Mouse (Mus musculus): ENCODE measurements around the gene Ski.
"Not testable (repeated sequence)": the region's sequence is repeated elsewhere in the genome, so short reads cannot be mapped to it uniquely, and the experiment has no call there.

Ski gene

DNA sequence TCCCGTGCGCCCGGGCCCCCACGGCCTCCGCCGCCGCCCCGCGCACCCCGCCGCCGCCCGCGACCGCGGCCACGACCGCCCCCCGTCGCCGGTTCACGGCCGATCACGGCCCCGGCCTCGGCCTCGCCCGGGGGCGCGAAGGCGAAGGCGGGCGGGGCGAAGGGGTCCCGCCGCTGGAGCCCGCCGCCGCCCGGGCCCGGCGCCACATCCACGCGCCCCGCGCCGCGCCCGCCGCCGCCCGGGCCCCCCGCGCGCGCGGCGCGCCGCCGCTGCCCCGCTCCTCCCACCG lies at the start of gene Ski:
Ski (minus strand) TSS at position 41 of the 289 bp plus-strand sequence.
- DNase-seq (ENCODE audit: low spot score), result no peak

DNA sequence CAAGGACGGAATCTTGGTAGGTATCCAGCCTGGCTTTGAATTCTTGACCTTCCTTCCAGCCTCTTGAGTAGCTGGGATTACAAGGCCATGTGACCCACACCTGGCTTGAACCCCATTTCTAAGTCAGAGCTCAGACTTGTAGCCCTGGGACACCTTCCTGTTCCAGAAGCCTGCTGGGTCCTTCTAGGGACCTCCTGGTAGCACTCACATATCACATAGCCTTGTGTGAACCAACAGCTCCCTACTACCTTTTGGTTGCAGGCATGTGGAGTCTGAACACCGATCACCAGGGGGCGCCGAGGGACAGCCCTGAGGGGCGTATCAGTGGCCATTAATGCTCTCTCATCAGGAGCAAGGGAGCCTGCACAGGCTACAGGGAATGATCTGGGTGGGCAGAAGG lies 46.0 kb upstream of the Ski start:
- peak; percentile 77 for DNase-seq (ENCODE audit: low spot score)

DNA sequence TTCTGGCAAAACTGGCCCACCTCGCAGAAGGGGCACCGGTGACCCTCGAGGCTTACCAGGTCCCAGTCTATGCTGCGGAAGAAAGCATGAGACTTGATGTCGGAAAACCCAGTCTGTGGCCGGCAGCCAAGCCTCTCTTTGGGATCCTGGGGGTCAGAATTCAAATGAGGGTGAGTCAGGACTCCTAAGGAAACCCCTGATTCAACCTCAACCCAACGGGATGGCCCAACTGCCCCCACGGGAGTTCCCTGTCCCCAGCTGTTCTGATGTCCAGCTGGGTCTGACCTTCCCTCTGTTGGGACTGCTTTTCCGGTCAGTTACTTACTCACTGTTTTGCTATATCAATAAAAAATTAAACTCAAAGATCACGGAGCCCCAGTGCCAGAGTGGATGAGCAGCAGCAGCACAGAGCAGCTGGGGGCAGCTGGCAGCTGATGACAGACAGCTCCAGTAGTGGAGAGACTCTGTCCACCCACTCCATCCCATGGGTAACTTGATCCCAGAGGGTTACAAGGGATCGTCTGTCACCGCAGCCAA lies 45.3 kb upstream of the Ski start:
- DNase-seq (ENCODE audit: low spot score), result peak; percentile 56

DNA sequence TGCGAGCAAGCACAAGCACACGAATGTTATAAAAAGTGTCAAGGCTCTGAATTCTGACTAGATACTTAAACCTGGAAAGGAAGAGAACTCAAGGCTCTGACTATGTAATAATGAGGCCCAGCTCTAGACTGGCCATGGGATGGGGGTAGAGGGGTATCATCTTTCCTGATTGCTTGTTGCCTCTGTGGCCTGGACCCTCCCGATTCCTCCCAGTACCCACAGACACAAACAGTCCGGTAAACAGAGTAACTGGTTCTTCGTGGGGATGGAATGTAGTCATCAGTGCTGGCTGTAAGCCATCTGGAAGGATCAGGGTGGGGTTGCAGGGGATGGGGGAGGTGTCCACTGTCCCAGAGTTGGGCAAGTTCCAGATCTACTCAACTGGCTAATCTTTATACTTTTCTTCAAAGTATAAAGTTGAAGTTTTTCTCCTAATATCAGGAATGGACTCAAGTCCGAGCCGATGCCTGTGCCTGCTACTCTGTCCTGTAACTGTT lies 44.7 kb upstream of the Ski start:
- DNase-seq (ENCODE audit: low spot score), result no peak

- DNase-seq (ENCODE audit: low spot score), result no peak
These were observed 42.3 kb upstream of the Ski start for GRCm38 (mm10) chr4:155264521-155265321.

GRCm38 (mm10) chr4:155252253-155252652 lies 29.9 kb upstream of the Ski start:
- DNase-seq (ENCODE audit: low spot score), result no peak

GRCm38 (mm10) chr4:155251147-155251546 lies 28.8 kb upstream of the Ski start:
- no peak for DNase-seq (ENCODE audit: low spot score)

- peak; percentile 31 for DNase-seq (ENCODE audit: low spot score)
These were observed 28.1 kb upstream of the Ski start for GRCm38 (mm10) chr4:155250361-155251117.

GRCm38 (mm10) chr4:155249648-155250351 lies 27.4 kb upstream of the Ski start, which contains the start of gene Faap20:
Gene Faap20, plus strand, starts transcription at chr4:155249802.
- peak; percentile 91 for DNase-seq (ENCODE audit: low spot score)

GRCm38 (mm10) chr4:155249257-155249647 lies 26.9 kb upstream of the Ski start:
- DNase-seq (ENCODE audit: low spot score), result peak; percentile 99

GRCm38 (mm10) chr4:155248054-155248453 lies 25.7 kb upstream of the Ski start:
- DNase-seq (ENCODE audit: low spot score), result not testable (repeated sequence)

GRCm38 (mm10) chr4:155246691-155247105 lies 24.3 kb upstream of the Ski start:
- DNase-seq (ENCODE audit: low spot score), result no peak

DNA sequence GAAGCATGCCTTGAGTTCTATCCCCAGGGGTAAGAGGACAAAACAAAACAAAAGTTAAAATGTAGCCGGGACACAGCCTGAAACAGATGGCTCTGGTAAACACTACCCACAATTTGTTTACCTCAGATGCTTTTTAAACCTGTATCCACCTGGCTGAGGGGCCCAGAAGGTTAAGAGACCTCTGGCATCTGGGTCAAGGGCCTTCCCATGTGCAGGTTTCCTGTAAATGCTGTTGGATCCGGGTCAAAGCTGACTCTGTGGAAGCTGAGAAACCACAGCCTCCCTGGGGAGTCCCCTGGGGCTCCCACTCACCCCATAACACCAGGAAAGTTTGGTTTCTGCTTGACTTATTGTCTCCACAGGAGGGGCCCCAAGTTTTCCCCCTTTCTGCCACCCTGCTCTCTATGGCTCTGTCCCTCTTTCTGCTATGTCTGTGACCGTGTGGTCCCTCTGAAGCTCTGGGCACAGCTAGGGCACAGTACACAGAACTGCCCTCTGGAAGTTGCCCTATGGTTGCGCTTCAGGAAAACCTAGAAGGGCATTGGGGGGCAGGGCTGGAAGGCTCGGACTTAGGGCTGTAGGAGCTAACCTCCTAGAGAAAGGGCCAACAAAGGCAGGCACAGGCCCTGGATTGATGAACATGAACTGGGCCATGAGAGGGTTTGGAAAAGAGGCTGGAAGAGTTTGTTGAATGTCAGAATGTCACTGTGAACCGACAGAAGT lies 23.5 kb upstream of the Ski start:
- no peak for DNase-seq (ENCODE audit: low spot score)

DNA sequence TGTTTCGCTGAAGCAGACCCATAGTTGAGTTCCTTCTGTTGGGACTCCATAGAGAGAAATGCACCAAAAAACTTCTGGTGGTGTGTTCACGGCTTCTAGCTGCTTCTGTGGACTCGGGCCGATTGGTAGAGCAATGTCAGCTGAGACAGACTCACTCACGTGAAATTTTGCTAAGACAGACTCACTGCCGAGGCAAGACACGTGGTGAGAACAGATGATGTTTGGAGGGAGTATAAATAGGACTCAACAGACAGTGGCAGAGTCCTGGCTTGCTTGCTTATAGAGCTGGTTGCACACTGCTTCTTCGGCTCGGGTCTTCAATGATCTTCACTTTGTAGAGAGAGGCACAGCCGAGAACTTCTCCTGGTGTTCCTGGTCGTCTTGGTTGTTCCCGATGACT lies 20.8 kb upstream of the Ski start:
- DNase-seq (ENCODE audit: low spot score), result no peak

DNA sequence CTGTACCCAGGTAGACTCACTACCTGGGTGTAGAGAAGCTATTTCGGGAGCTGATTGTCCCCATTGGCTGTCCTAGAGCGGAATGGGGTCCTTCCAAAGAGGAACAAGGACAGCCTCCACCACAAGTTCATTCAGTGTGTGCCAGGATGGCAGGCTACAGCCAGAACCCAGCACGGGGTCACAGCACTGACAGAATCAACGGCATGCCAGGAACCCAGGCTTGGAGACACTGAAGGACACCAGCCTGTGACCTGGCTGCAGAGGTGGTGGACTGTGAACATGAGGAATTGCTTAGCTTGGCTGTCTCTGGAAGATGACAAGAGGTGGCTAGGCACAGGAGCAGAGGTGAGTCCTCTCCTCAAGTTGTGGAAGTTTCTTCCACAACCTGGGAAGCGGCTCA lies 19.9 kb upstream of the Ski start:
- no peak for DNase-seq (ENCODE audit: low spot score)

GRCm38 (mm10) chr4:155241789-155242188 lies 19.4 kb upstream of the Ski start:
- no peak for DNase-seq (ENCODE audit: low spot score)

DNA sequence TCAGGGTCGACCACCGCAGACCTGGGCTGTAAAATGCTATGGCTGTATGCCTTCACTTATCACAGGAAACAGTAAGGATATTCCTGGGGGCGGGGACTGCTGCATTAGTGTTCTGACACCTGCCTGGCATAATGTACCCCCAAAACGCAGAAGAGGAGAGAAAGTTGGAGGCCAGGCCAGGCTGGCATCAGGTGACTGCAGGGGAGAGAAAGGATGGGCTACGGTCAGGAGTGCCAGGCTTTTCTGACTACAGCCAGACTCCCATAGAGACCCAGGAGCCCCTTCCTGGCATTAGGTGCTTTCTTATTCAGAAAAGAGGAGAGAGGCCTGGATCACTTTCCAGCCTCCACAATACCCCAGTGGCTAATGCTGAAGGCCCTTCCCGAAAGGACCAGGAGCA lies 17.1 kb upstream of the Ski start:
- DNase-seq (ENCODE audit: low spot score), result no peak

- no peak for DNase-seq (ENCODE audit: low spot score)
These were observed 15.9 kb upstream of the Ski start for GRCm38 (mm10) chr4:155238276-155238675.

DNA sequence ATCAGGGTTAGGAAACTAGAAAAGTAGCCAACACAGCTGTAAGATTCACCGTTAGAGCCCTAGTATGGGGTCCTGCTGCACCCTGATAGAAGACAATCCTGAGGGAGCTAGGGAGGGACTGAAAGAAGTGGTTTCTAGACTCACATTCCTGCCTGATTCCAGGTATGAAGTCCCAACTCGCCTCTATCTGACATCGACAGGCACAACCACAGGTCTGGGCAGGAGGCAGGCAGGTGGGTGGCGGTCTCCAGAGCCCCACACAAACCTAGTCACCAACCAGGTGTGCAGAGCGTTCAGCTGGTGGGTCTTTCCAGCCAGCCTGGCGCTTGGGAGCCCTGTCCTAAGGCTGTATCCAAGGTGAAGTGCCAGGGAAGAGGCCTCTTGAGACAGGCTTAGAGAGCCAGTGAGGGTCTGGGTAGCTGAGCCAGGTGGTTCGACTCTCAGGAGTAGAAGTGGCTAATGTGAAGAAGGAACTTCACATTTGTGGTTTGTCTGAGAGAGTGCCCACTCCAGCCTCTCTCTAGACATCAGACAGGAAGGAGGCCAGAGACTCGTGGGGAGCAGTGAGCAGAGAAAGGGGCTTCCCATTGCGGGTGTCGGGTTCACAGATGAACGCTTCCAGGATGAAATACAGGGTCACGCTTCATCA lies 14.5 kb upstream of the Ski start:
- no peak for DNase-seq (ENCODE audit: low spot score)

- peak; percentile 91 for DNase-seq (ENCODE audit: low spot score)
These were observed 13.1 kb upstream of the Ski start for GRCm38 (mm10) chr4:155235311-155236119.

All from embryo, embryonic 10 days (tissue).